ENCODE assay signal across 9 mouse cellular contexts in genomic region chr16:18144201-18144600, GRCm38 (mm10). TPM values are rescaled to one million over a fixed set of nuclear protein-coding genes. Genes with fewer than 3 reads are reported as not detected.
A peak's percentile ranks its signal among the peaks of the same experiment; 100 is the strongest.
DNase-seq lines count a peak whose midpoint lies in the region; ATAC-seq and TF ChIP-seq lines count a peak whose summit lies in the region.
"Had no signal": no experiment of that assay in that cellular context is flagged by ENCODE, and none has a peak within 500 bp of the region (broad histone marks: within the 10 kb centered on the region; RNA-seq: fewer than 3 reads in every experiment).

No protein-coding gene starts in this region.

- TF ChIP-seq CTCF in lung, embryonic 14.5 days (IDR thresholded peaks at IDR 0.05; ENCODE audit: low read depth): no peak
- TF ChIP-seq CTCF in lung, adult 2 months (IDR thresholded peaks at IDR 0.05; ENCODE audit: insufficient read depth, low read length): no peak

- intact Hi-C loops in left cerebral cortex, postnatal 10 days (cut with DNase I): no loop called here

- DNase-seq in lung, embryonic 14.5 days: peak; percentile 75
- no peak for DNase-seq in lung, adult 2 months
- DNase-seq in forebrain, embryonic 14.5 days (ENCODE audit: low spot score): peak; percentile 89
- peak; percentile 71 to 74 for DNase-seq in left cerebral cortex, postnatal 10 days (ENCODE audit: extremely low spot score in 1 of 2, low spot score in 2 of 2)
- no peak for DNase-seq in urinary bladder, postnatal 14 days (ENCODE audit: low spot score)
- DNase-seq in testis, postnatal 10 days (ENCODE audit: low spot score): no peak
- no peak for DNase-seq in gastrocnemius, postnatal 4 days (ENCODE audit: low spot score in 2 of 2)

- no peak overlapping the region; the same call in 1 of the 2 replicates for H3K27ac ChIP-seq in lung, embryonic 14.5 days (ENCODE audit: low read depth)
- peak overlapping the region; percentile 10; the same call in 1 of the 2 replicates for H3K27ac ChIP-seq in forebrain, embryonic 14.5 days (ENCODE audit: low read depth, low read length)
- H3K27ac ChIP-seq in stomach, embryonic 15.5 days: no peak overlapping the region
- H3K27ac ChIP-seq: hindbrain, embryonic 15.5 days had no signal

- 43% methylated on average over 8 of the region's 8 CpGs for WGBS in lung, embryonic 14.5 days
- 28% methylated on average over 8 of the region's 8 CpGs for WGBS in lung, adult 2 months
- WGBS in forebrain, embryonic 14.5 days: 17% methylated on average over 8 of the region's 8 CpGs
- 66% methylated on average over 8 of the region's 8 CpGs for WGBS in stomach, embryonic 15.5 days

- no peak overlapping the region for H3K4me2 ChIP-seq in lung, embryonic 14.5 days
- no peak overlapping the region; the same call in 1 of the 2 replicates for H3K4me2 ChIP-seq in forebrain, embryonic 14.5 days (ENCODE audit: low read length)
- no peak overlapping the region for H3K4me2 ChIP-seq in stomach, embryonic 15.5 days
- H3K4me2 ChIP-seq: hindbrain, embryonic 15.5 days had no signal

- no peaks in the 10 kb centered on the region for H3K4me1 ChIP-seq in lung, embryonic 14.5 days (ENCODE audit: insufficient read depth)
- H3K4me1 ChIP-seq in lung, adult 2 months (ENCODE audit: control insufficient read depth, insufficient read depth, low read length): no peaks in the 10 kb centered on the region
- H3K4me1 ChIP-seq in forebrain, embryonic 14.5 days (ENCODE audit: control insufficient read depth, insufficient read depth, low read length): peaks cover 40% of the 10 kb centered on the region
- H3K4me1 ChIP-seq in stomach, embryonic 15.5 days: no peaks in the 10 kb centered on the region

- H3K9ac ChIP-seq in lung, embryonic 14.5 days: no peak overlapping the region
- H3K9ac ChIP-seq in forebrain, embryonic 14.5 days (ENCODE audit: low read length): no peak overlapping the region
- no peak overlapping the region for H3K9ac ChIP-seq in stomach, embryonic 15.5 days
- H3K9ac ChIP-seq: hindbrain, embryonic 15.5 days had no signal

- no peaks in the 10 kb centered on the region for H3K9me3 ChIP-seq in lung, embryonic 14.5 days (ENCODE audit: low read depth, low read length)
- no peaks in the 10 kb centered on the region for H3K9me3 ChIP-seq in forebrain, embryonic 14.5 days (replicated peaks; ENCODE audit: control insufficient read depth, low read length)
- H3K9me3 ChIP-seq in stomach, embryonic 15.5 days: no peaks in the 10 kb centered on the region
- H3K9me3 ChIP-seq: hindbrain, embryonic 15.5 days had no signal

- no peak overlapping the region for H3K4me3 ChIP-seq in lung, embryonic 14.5 days (ENCODE audit: low read depth, low read length)
- H3K4me3 ChIP-seq in lung, adult 2 months (replicated peaks; ENCODE audit: extremely low read depth, low read depth, low read length): no peak overlapping the region
- H3K4me3 ChIP-seq in forebrain, embryonic 14.5 days (ENCODE audit: low read depth, low read length): no peak overlapping the region
- no peak overlapping the region for H3K4me3 ChIP-seq in stomach, embryonic 15.5 days (replicated peaks)
- H3K4me3 ChIP-seq: hindbrain, embryonic 15.5 days had no signal

- H3K27me3 ChIP-seq in lung, embryonic 14.5 days (ENCODE audit: insufficient read depth, low read length): no peaks in the 10 kb centered on the region
- no peaks in the 10 kb centered on the region for H3K27me3 ChIP-seq in forebrain, embryonic 14.5 days (replicated peaks; ENCODE audit: control insufficient read depth, insufficient read depth, low read length)
- no peaks in the 10 kb centered on the region for H3K27me3 ChIP-seq in stomach, embryonic 15.5 days (replicated peaks)
- H3K27me3 ChIP-seq: hindbrain, embryonic 15.5 days had no signal

- TF ChIP-seq POLR2A in lung, adult 2 months (IDR thresholded peaks at IDR 0.05; ENCODE audit: borderline replicate concordance, extremely low read depth, low read depth, low read length): no peak

- peak; percentile 65 for ATAC-seq in lung, embryonic 14.5 days (ENCODE audit: insufficient read depth)
- peak; percentile 66 for ATAC-seq in forebrain, embryonic 14.5 days
- peak; percentile 68 for ATAC-seq in stomach, embryonic 15.5 days (ENCODE audit: insufficient read depth, low FRiP score, low read depth)

- no peaks in the 10 kb centered on the region for H3K36me3 ChIP-seq in lung, embryonic 14.5 days (ENCODE audit: insufficient read depth)
- no peaks in the 10 kb centered on the region for H3K36me3 ChIP-seq in forebrain, embryonic 14.5 days (ENCODE audit: control insufficient read depth, insufficient read depth, low read length)
- H3K36me3 ChIP-seq in stomach, embryonic 15.5 days: no peaks in the 10 kb centered on the region
- H3K36me3 ChIP-seq: hindbrain, embryonic 15.5 days had no signal

RNA-seq across cellular contexts. Expression of gene Rtn4r, which starts 16.8 kb away (rescaled TPM):
- polyA plus RNA-seq in lung, embryonic 14.5 days (2014; fragmentation: Nextera tagmentation; extraction: Ambion mirVana): 1.3 and 1.7 TPM in 2 replicates
- polyA plus RNA-seq in lung, adult 2 months (2012; rRNA removed): 1.1 and 1.4 TPM in 2 replicates
- polyA plus RNA-seq in forebrain, embryonic 14.5 days (2014; fragmentation: Nextera tagmentation; extraction: Ambion mirVana): 11.0 and 15.8 TPM in 2 replicates
- 10 to 100 TPM; 73.2 to 82.6 TPM for total RNA-seq in left cerebral cortex, postnatal 10 days (2021)
- 3.0 and 4.3 TPM in 2 replicates for polyA plus RNA-seq in stomach, embryonic 15.5 days (2015; fragmentation: Nextera tagmentation; extraction: Ambion mirVana)
- 1 to 10 TPM; 1.2 to 1.4 TPM for total RNA-seq in gastrocnemius, postnatal 4 days (2021)

RNA-seq across cellular contexts. Expression of gene Prodh, which starts 54.2 kb away (rescaled TPM):
- polyA plus RNA-seq in lung, embryonic 14.5 days (2014; fragmentation: Nextera tagmentation; extraction: Ambion mirVana): 14.8 and 17.5 TPM in 2 replicates
- 49.3 and 56.7 TPM in 2 replicates for polyA plus RNA-seq in lung, adult 2 months (2012; rRNA removed)
- 3.1 and 3.3 TPM in 2 replicates for polyA plus RNA-seq in forebrain, embryonic 14.5 days (2014; fragmentation: Nextera tagmentation; extraction: Ambion mirVana)
- 10 to 100 TPM; 13.5 to 19.5 TPM for total RNA-seq in left cerebral cortex, postnatal 10 days (2021)
- 13.1 and 14.8 TPM in 2 replicates for polyA plus RNA-seq in stomach, embryonic 15.5 days (2015; fragmentation: Nextera tagmentation; extraction: Ambion mirVana)
- 1 to 10 TPM; 3.1 to 3.7 TPM for total RNA-seq in gastrocnemius, postnatal 4 days (2021)

Comparison
In these comparisons a context has a peak if more than half of its experiments do, and no peak if none do; other contexts are left out.
1. DNase-seq: peak in lung, embryonic 14.5 days (single experiment), forebrain, embryonic 14.5 days (single experiment) and left cerebral cortex, postnatal 10 days (2 of 2); none in lung, adult 2 months (single experiment), urinary bladder, postnatal 14 days (single experiment), testis, postnatal 10 days (single experiment) and gastrocnemius, postnatal 4 days (0 of 2).
2. Peak in every context shown above with its lines, with median percentiles within 50 percentile points of each other: ATAC-seq.